Mouse (Mus musculus) C2C12 (cell line): Measurements from ENCODE around the gene Klf1.

Experiments
- CEBPB ChIP-seq: IDR thresholded peaks from one replicate; pipeline ENCODE4 v1.6.1; 2011; ENCODE audit warnings: low read depth, mild to moderate bottlenecking, control low read depth, moderate library complexity
- CTCF ChIP-seq: IDR thresholded peaks from one replicate; pipeline ENCODE4 v1.5.1; 2011; ENCODE audit not compliant: control insufficient read depth, insufficient read depth, insufficient read length
- FOSL1 ChIP-seq: IDR thresholded peaks from one replicate; pipeline ENCODE4 v1.8.0; 2011; ENCODE audit warnings: mild to moderate bottlenecking, low read length; ENCODE audit not compliant: poor library complexity, insufficient read depth, severe bottlenecking
- MAX ChIP-seq: IDR thresholded peaks from one replicate; pipeline ENCODE4 v1.6.1; 2011; ENCODE audit warnings: mild to moderate bottlenecking, control low read depth
- MYOD1 ChIP-seq: IDR thresholded peaks from one replicate; pipeline ENCODE4 v1.6.1; 2011; ENCODE audit warnings: low read depth; ENCODE audit not compliant: control insufficient read depth, insufficient read length
- MYOG ChIP-seq: IDR thresholded peaks from one replicate; pipeline ENCODE4 v1.6.1; 2011; ENCODE audit not compliant: control insufficient read depth, insufficient read length; ENCODE audit errors: extremely low read depth
- USF1 ChIP-seq: IDR thresholded peaks from one replicate; pipeline ENCODE4 v1.6.1; 2011; ENCODE audit warnings: low read depth, mild to moderate bottlenecking, control low read depth, moderate library complexity

- TF ChIP-seq CTCF = no peak
- TF ChIP-seq MAX = no peak
- TF ChIP-seq USF1 = no peak
- no peak for TF ChIP-seq MYOG
- no peak for TF ChIP-seq MYOD1
- no peak for TF ChIP-seq CEBPB
- no peak for TF ChIP-seq FOSL1
Observed at GRCm38 (mm10) chr8:84901752-84902151, at the start of gene Klf1.
